Mouse (Mus musculus) adrenal gland, adult 18-20 months (tissue): Measurements from ENCODE around the gene Hoxd8. TPM values are rescaled to one million over a fixed set of nuclear protein-coding genes. Genes with fewer than 3 reads are reported as not detected.

Experiments used
- DNase-seq, 2 experiments: peaks; one replicate each; pipeline ENCODE4 v3.0.0; 2021 to 2022; ENCODE audit warnings: low spot score in 2 of 2
- total RNA-seq, 2 experiments: library from RNA; stranded (reverse); gene quantifications; 1 replicate in 1 of 2; 2 replicates in 1 of 2; pipeline ENCODE4 v1.2.3; 2021

The Hoxd8 gene
- total RNA-seq, 2 experiments from 2014 or later, result 24.6 to 36.4 TPM

- DNase-seq, result peak; percentile 58 to 79
Measured at GRCm38 (mm10) chr2:74711721-74712621, 7.6 kb downstream of the Hoxd8 start, which contains the start of the genes Hoxd3 and Hoxd4. Hoxd3 (plus strand) TSS chr2:74711927. Hoxd4 (plus strand) TSS chr2:74711929.

DNA sequence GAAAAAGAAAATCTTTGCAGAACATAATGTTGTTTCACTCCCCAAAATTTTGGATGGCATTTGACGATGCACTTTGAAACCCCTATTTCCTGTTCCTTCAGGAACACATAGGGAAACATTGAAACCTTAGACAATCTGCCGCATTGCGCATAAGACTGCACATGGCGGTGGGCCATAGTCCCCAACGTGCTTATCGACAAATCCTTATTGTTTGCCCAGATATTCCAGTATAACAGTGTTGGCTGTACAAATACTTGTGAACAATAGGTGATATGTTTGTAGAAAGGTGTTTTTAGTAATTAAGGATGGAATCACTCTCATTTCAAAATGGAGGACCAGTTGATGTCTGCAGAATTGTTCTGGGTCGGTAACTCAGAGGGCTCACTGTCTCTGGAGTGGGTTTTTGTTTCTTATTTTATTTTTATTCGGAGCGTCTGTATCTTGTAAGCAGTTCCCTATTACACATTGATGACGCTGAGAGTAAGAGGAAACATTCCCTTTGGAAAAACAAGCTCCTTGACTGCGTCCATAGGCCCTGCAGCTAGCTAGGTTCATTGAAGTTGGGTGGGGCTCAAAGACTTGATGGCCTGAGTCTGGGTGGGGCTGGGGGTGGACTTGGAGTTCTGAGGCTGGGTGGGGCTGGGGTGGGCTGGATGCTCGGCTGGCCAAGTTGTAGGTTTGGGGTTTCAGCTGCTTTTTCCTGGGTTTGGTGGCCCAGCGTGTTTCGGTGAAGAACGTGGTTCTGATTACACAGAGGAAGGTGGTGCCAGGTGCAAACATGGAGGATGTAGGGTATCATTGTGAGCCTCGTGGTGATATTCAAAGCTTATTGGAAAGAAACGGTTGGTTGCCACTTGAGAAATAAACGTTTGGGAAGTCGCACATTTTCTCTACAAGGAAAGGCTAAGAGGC, 9.1 kb downstream of the Hoxd8 start:
- DNase-seq, result no peak

DNA sequence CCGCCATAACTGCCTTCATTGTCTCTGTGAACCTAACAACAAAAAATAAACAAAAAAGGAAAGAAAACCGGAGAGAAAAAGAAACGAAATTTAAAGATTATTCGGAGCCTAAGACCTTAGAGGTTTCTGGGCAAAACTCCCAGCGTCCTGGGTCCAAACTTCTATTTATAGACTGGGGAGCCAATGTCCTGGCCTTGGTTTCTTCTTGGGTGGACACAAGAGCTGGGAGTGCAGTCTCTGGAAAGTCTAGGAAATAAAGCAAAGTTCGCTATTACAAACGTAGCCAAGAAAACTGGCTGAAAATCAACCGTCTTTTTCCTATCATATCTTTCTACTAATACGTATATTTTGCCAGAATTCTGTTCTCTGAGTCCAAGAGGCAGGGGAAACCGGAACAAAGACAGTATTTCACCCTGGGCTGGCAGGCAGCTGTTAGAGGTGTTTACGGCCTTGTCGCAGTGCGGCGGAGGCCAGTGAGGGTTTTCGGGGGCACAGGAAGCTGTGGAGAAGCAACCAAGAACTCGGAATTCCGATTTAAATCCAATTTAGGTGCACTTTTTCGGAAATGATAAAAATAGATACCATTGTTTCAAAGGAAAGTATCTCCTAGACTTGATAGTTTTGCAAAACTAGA, 9.9 kb downstream of the Hoxd8 start:
- no peak for DNase-seq

- DNase-seq, result peak in 1 of 2 experiments; percentile 59
Measured at GRCm38 (mm10) chr2:74714881-74715280, 10.5 kb downstream of the Hoxd8 start.

DNA sequence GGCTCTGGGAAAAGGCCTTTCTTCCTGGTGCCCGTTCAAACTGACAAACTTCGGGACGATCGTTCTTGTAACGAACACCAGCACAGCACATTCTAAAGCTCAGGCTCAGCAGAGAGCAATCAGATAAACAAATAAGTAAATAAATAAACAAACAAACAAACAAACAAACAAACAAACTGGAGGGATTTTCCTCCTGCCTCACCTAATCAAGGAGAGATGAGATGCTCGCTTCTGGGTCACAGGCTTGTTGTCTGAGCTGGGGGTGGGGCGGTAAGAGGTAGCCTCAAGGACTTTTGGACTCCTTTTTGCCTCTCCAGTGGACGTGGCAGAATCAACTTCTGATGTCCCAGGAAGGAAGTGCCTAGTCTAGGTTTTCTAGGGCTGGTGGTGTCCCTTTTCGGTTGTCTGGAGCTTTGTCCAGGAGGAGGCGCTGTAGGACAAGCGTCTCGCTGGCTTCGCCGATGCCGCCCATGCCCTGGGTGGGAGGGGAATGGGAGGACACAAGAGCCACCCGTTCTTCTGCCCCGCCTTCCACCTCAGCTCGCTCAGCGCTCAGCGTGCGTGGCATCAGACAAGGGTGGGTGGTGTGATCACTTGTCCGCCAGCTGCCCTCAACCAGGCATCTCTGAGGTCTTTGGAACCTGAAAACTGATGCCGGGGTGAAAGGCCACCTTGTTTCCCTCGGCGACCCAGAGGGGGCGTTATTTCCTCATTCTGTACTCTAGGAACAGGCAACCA, 11.3 kb downstream of the Hoxd8 start:
- DNase-seq, result peak; percentile 93 to 95

GRCm38 (mm10) chr2:74720384-74720783, 16.0 kb downstream of the Hoxd8 start:
- DNase-seq, result no peak

DNA sequence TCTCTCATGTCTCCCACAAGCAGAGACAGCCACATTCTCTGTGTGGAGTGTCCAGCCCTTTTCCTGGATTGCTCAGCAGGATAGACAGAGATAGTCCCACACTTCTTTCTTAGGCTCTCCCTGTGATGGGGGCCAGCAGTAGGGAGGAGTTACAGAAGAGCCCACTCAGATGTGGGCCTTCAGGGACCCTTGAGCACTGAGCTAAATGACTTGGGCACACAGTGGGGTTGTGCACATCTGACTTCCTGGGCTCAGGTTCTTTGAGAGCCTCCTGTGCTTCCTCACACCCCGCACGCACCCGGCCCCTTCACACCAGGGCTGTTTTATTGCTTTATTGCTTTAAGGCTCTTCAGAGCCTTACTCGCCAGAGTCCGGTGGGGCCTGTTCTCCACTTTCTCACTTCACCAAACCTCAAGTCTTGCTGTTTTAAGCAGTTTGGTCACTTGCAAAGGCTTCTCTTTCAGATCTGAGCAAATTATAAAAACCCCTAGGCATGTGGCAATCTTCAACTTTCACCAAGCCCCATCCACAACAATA, 16.6 kb downstream of the Hoxd8 start:
- no peak for DNase-seq

DNA sequence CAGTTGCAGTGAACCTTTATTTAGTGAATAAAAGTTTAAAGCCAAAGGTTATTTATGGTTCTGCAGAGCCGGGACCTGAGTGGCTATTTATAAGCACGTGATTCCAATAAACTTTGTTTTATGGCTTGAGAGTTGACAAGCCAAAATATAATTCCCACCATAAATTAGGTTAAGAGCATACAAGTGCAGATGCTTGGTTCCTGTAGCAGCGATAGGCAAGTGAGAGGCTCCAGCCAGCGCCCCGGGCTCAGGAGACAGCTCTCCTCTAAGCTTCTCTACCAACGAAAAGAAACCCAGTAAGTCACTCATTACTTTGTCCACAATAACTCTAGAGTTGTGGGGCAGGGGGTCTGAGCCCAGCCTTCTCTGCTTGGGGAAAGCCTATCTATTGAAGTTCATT, 17.5 kb downstream of the Hoxd8 start:
- DNase-seq, result no peak

GRCm38 (mm10) chr2:74722949-74723348, 18.5 kb downstream of the Hoxd8 start:
- DNase-seq, result no peak

DNA sequence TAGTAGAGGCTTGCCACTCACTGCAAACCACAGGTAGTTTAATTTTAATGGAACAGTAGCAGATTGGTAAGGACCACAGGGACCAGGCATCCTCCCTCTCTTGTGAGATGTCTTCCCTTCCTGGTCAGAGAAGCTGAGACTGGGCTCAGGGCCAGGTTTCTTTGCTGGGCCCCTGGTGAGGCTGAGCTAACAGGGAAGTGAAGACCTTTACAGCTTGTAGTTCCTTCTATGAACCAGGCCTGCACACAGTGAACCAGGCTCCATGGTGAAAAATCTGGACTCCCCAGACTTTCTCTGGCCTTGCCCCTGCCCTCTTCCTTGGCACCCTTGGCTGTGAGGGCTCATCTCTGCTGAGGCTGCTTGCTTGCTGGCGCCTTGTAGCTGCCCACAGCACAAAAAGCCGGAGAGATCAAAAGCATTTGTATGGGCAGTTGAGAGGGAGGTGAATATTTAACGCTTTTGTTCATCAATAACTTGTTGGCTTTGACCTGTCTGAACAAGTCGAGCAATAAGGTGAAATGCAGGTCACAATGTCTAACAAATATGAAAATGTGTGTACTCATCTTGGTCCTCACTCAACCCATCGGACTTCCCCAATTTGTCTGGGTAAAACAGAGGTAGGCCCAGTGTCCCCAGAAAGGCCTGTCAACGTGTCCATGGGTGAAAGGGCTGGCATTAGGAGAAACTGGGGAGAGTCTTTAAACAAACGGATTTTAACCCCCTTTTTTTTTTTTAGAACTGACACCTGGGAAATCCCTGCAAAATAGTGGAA, 20.0 kb downstream of the Hoxd8 start:
- DNase-seq, result no peak

DNA sequence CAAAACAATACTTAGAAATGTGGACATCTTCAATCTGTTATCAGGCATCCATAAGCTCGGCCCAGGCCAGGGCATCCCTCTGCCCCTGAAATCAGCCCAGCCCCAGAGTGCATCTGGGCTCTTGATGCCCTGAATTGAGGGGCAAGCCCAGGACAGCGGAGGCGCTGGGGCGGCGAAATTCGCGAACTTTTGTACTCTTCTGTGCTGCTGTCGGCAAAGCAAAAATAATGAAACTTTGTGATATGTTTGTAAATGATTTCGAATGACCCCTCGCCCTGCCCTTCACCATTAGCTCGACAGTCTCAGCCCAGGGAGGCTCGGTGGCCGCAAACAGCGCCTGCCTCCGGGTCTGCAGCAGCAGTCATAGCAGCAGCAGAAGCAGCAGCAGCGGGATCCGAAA, 20.8 kb downstream of the Hoxd8 start:
- DNase-seq, result no peak

- no peak for DNase-seq
Measured at GRCm38 (mm10) chr2:74726551-74726950, 22.1 kb downstream of the Hoxd8 start, which contains the start of gene Gm28230. Gm28230 (plus strand) TSS chr2:74726728.

GRCm38 (mm10) chr2:74726973-74727639, 22.7 kb downstream of the Hoxd8 start:
- DNase-seq, result no peak

GRCm38 (mm10) chr2:74727640-74728302, 23.4 kb downstream of the Hoxd8 start:
- DNase-seq, result no peak

DNA sequence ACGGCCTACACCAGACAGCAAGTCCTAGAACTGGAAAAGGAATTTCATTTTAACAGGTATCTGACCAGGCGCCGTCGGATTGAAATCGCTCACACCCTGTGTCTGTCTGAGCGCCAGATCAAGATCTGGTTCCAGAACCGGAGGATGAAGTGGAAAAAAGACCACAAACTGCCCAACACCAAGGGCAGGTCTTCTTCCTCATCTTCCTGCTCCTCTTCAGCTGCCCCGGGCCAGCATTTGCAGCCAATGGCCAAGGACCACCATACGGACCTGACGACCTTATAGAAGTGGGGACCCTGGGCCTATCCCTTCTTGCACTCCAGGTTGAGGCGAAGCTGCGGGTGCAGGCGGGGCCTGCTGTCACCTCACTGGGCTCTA, 23.9 kb downstream of the Hoxd8 start:
- DNase-seq, result no peak

DNA sequence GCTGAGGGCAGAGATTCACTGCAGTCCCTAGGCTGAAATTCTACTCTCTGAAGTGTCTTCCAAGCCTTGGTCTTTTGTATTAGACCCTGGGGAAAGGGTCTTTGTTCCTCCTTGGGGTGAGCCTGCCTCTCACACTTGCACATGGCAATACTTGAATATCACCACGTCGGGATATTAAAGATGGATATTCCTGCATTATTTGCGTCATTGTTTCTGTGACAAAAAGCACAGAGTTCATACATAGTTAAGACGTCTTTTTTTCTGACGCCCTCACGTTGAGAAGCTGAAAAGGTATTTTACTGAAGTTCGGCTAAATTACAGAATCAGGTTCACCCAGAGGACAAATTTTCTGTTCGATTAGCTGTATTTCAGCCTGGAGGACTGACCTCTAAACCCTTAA, 25.9 kb downstream of the Hoxd8 start:
- no peak for DNase-seq

GRCm38 (mm10) chr2:74731055-74731454, 26.6 kb downstream of the Hoxd8 start:
- no peak for DNase-seq

- no peak for DNase-seq
Measured at GRCm38 (mm10) chr2:74731799-74732512, 27.5 kb downstream of the Hoxd8 start.
